Comparison of ENCODE assay signal across 24 mouse cellular contexts in genomic region chr9:97098985-97099384, GRCm38 (mm10).
"Had no signal": no experiment of that assay in that cellular context is flagged by ENCODE, and none has a peak within 500 bp of the region (broad histone marks: within the 10 kb centered on the region; RNA-seq: fewer than 3 reads in every experiment).

No protein-coding gene starts in this region.

- ATAC-seq: hindbrain, embryonic 16.5 days; inflammation-experienced regulatory T-cells, adult 6 months; intestine, embryonic 16.5 days had no signal

- H3K9me3 ChIP-seq: heart, embryonic 10.5 days; heart, embryonic 12.5 days; hindbrain, embryonic 10.5 days; hindbrain, embryonic 12.5 days; limb, embryonic 13.5 days; limb, embryonic 15.5 days had no signal

- H3K4me1 ChIP-seq: heart, embryonic 10.5 days; hindbrain, embryonic 10.5 days had no signal

- H3K9ac ChIP-seq: heart, embryonic 12.5 days; hindbrain, embryonic 12.5 days; hindbrain, embryonic 14.5 days; limb, embryonic 13.5 days; limb, embryonic 15.5 days had no signal

- H3K27ac ChIP-seq: gastrocnemius, adult 2 months; heart, embryonic 10.5 days; hindbrain, embryonic 10.5 days; hindbrain, embryonic 12.5 days; hindbrain, embryonic 14.5 days; limb, embryonic 13.5 days; limb, embryonic 15.5 days had no signal

- DNase-seq: gastrocnemius, adult 2 months; gastrocnemius, postnatal 10 days; gastrocnemius, postnatal 25 days; heart, adult 18-20 months; heart, postnatal 10 days; heart, postnatal 4 days; kidney, adult 18-20 months; kidney, adult 8-10 months; kidney, postnatal 10 days; kidney, postnatal 25 days; kidney, postnatal 4 days; layer of hippocampus, adult 9-11 months; layer of hippocampus, postnatal 36 days; left cerebral cortex, postnatal 4 days had no signal

- H3K4me2 ChIP-seq: heart, embryonic 12.5 days; hindbrain, embryonic 12.5 days; hindbrain, embryonic 14.5 days; limb, embryonic 13.5 days; limb, embryonic 15.5 days had no signal

- H3K4me3 ChIP-seq: gastrocnemius, adult 2 months; heart, embryonic 10.5 days; heart, embryonic 12.5 days; hindbrain, embryonic 10.5 days; hindbrain, embryonic 12.5 days; limb, embryonic 13.5 days; limb, embryonic 15.5 days had no signal

- H3K27me3 ChIP-seq: heart, embryonic 12.5 days; hindbrain, embryonic 12.5 days; limb, embryonic 13.5 days; limb, embryonic 15.5 days had no signal
